Mouse (Mus musculus) ES-E14 (cell line): ENCODE measurements at regions not wholly inside any gene's neighbourhood (a gene's known extent, or its start where the extent isn't known, plus 50 kb on each side); places are given as distances from the start of the nearest gene placed in this dataset.

Experiments
- DNase-seq: peaks from one replicate; pipeline ENCODE4 v3.0.0-alpha.2; 2013; ENCODE audit warnings: low read depth, low spot score
- H3K27ac ChIP-seq: 2 replicates; pipeline ENCODE4 v1.5.1; 2012; ENCODE audit warnings: low read depth, mild to moderate bottlenecking, low read length, moderate library complexity, mixed read lengths; ENCODE audit not compliant: poor library complexity, insufficient read depth, severe bottlenecking
- H3K36me3 ChIP-seq: 2 replicates; pipeline ENCODE4 v1.6.1; 2012; ENCODE audit warnings: mild to moderate bottlenecking, low read length, moderate library complexity, mixed read lengths; ENCODE audit not compliant: control insufficient read depth, poor library complexity, insufficient read depth, severe bottlenecking
- H3K4me1 ChIP-seq, 2 experiments: fragments of 150-350 bp in 1 of 2; sonication (generic) in 1 of 2; 2 replicates each; pipeline ENCODE4 v1.6.1; 2012; ENCODE audit warnings: low read length in 2 of 2, mild to moderate bottlenecking in 1 of 2, mixed read lengths in 1 of 2; ENCODE audit not compliant: control insufficient read depth in 2 of 2, insufficient read depth in 2 of 2, poor library complexity in 1 of 2
- H3K4me3 ChIP-seq, 2 experiments: fragments of 150-350 bp in 1 of 2; sonication (generic) in 1 of 2; 2 replicates each; pipeline ENCODE4 v1.5.1; 2012; ENCODE audit warnings: low read length in 2 of 2, low read depth in 1 of 2, mild to moderate bottlenecking in 1 of 2, mixed read lengths in 1 of 2; ENCODE audit not compliant: insufficient read depth in 1 of 2, poor library complexity in 1 of 2, severe bottlenecking in 1 of 2
- H3K9ac ChIP-seq: 2 replicates; pipeline ENCODE4 v1.6.1; 2012; ENCODE audit warnings: low read depth, mild to moderate bottlenecking, low read length, mixed read lengths; ENCODE audit not compliant: poor library complexity, insufficient read depth, severe bottlenecking
- H3K9me3 ChIP-seq: fragments of 150-350 bp; sonication (generic); 2 replicates; pipeline ENCODE4 v1.6.1; 2012; ENCODE audit warnings: low read depth, mild to moderate bottlenecking, low read length; ENCODE audit not compliant: control insufficient read depth, insufficient read depth
- CHD2 ChIP-seq: IDR thresholded peaks from 2 replicates; pipeline ENCODE4 v1.6.1; 2014; ENCODE audit warnings: mild to moderate bottlenecking, low read depth, low read length, inconsistent platforms
- HCFC1 ChIP-seq: IDR thresholded peaks from 2 replicates; pipeline ENCODE4 v1.6.1; 2012; ENCODE audit warnings: low read length, inconsistent platforms, borderline replicate concordance; ENCODE audit not compliant: insufficient read depth
- MAFK ChIP-seq: IDR thresholded peaks from 2 replicates; pipeline ENCODE4 v1.6.1; 2014; ENCODE audit warnings: mild to moderate bottlenecking, low read depth, low read length, inconsistent platforms; ENCODE audit not compliant: insufficient read depth
- ZC3H11A ChIP-seq: IDR thresholded peaks from 2 replicates; pipeline ENCODE4 v1.6.1; 2012; ENCODE audit warnings: low read depth, mild to moderate bottlenecking, inconsistent platforms, low read length, borderline replicate concordance
- ZNF384 ChIP-seq: IDR thresholded peaks from 2 replicates; pipeline ENCODE4 v1.6.1; 2012; ENCODE audit warnings: low read depth, low read length, inconsistent platforms
- in situ Hi-C, 2 experiments: fragments of 600-800 bp; cut with MboI; formaldehyde crosslinking; loops; one replicate each; pipeline ENCODE4 v1.15.1; 2025; ENCODE audit warnings: low sequenced_read_pairs in 2 of 2, inconsistent platforms in 1 of 2; ENCODE audit not compliant: unreplicated experiment in 2 of 2

GRCm38 (mm10) chr17:47197957-47198356 lies 170.7 kb upstream of the Mrps10 start:
- no peak for DNase-seq
- TF ChIP-seq CHD2 (no peak), ZNF384 (no peak)
- Histone ChIP-seq H3K4me1 (peaks cover 5 to 26% of the 10 kb centered on the region in 2 experiments), H3K27ac (no peak overlapping the region), H3K4me3 (no peak overlapping the region), H3K9ac (no peak overlapping the region), H3K36me3 (peaks cover 8% of the 10 kb centered on the region; the same call in 1 of the 2 replicates), H3K9me3 (no peaks in the 10 kb centered on the region)
- in situ Hi-C loops = no loop called here

- Histone ChIP-seq H3K9ac (peak overlapping the region; percentile 50; the same call in 1 of the 2 replicates), H3K36me3 (peaks cover 8% of the 10 kb centered on the region; the same call in 1 of the 2 replicates), H3K4me1 (peaks cover 5 to 32% of the 10 kb centered on the region in 2 experiments), H3K9me3 (no peaks in the 10 kb centered on the region), H3K4me3 (peak overlapping the region in 1 of 2 experiments; percentile 29; a peak in 2 of 4 replicates), H3K27ac (peak overlapping the region; percentile 46; the same call in 1 of the 2 replicates)
- in situ Hi-C loops = no loop called here
- DNase-seq = no peak
- TF ChIP-seq ZC3H11A = no peak
- no peak for TF ChIP-seq CHD2
- TF ChIP-seq MAFK = no peak
- no peak for TF ChIP-seq ZNF384
- no peak for TF ChIP-seq HCFC1
These were observed 171.7 kb upstream of the Mrps10 start for GRCm38 (mm10) chr17:47196992-47197391.

- Histone ChIP-seq H3K4me3 (peak overlapping the region; percentile 22 to 29; a peak in 3 of 4 replicates), H3K9ac (peak overlapping the region; percentile 50), H3K4me1 (peaks cover 5 to 33% of the 10 kb centered on the region in 2 experiments), H3K36me3 (peaks cover 8% of the 10 kb centered on the region; the same call in 1 of the 2 replicates), H3K27ac (peak overlapping the region; percentile 59), H3K9me3 (no peaks in the 10 kb centered on the region)
- peak; percentile 37 for DNase-seq
- in situ Hi-C loops = no loop called here
- no peak for TF ChIP-seq CHD2
- TF ChIP-seq ZNF384 = no peak
- TF ChIP-seq HCFC1 = no peak
- TF ChIP-seq MAFK = no peak
- no peak for TF ChIP-seq ZC3H11A
These were observed 172.7 kb upstream of the Mrps10 start for GRCm38 (mm10) chr17:47195981-47196380.

- H3K4me1 ChIP-seq = peaks cover 7 to 35% of the 10 kb centered on the region in 2 experiments
- DNase-seq = peak; percentile 85
- peak overlapping the region; percentile 70 for H3K9ac ChIP-seq
- peak overlapping the region; percentile 52 to 61 for H3K4me3 ChIP-seq
- no peak for TF ChIP-seq ZNF384
- no peak for TF ChIP-seq MAFK
- TF ChIP-seq HCFC1 = no peak
- TF ChIP-seq CHD2 = no peak
- TF ChIP-seq ZC3H11A = no peak
- peaks cover 4% of the 10 kb centered on the region; the same call in 1 of the 2 replicates for H3K36me3 ChIP-seq
- no peaks in the 10 kb centered on the region for H3K9me3 ChIP-seq
- H3K27ac ChIP-seq = peak overlapping the region; percentile 63
- in situ Hi-C loops = no loop called here
These were observed 174.1 kb upstream of the Mrps10 start for GRCm38 (mm10) chr17:47194463-47195012.

- TF ChIP-seq HCFC1 (no peak), ZNF384 (no peak)
- Histone ChIP-seq H3K36me3 (no peaks in the 10 kb centered on the region), H3K4me3 (no peak overlapping the region), H3K27ac (no peak overlapping the region), H3K9ac (no peak overlapping the region), H3K4me1 (peaks cover 7 to 21% of the 10 kb centered on the region in 2 experiments), H3K9me3 (no peaks in the 10 kb centered on the region)
- no peak for DNase-seq
- in situ Hi-C loops = no loop called here
These were observed 177.3 kb upstream of the Mrps10 start for GRCm38 (mm10) chr17:47191416-47191815.
